Mouse (Mus musculus): ENCODE data around the gene Hmcn2.

- TF ChIP-seq CTCF (IDR thresholded peaks at IDR 0.05; ENCODE audit: low read depth): no peak
- TF ChIP-seq EP300 (IDR thresholded peaks at IDR 0.05; ENCODE audit: low read depth): no peak
Measured at GRCm38 (mm10) chr2:31348850-31349249, 34.6 kb downstream of the Hmcn2 start.

All from liver, postnatal 0 days (tissue).